Mouse (Mus musculus) heart, embryonic 12.5 days (tissue): ENCODE measurements at regions not wholly inside any gene's neighbourhood (a gene's known extent, or its start where the extent isn't known, plus 50 kb on each side); places are given as distances from the start of the nearest gene placed in this dataset.

Experiments
- ATAC-seq: fragments of 200-750 bp; cut with Nextera tagmentation; 2 replicates; pipeline ENCODE4 v1.8.0; 2017; ENCODE audit warnings: moderate TSS enrichment, moderate library complexity; ENCODE audit not compliant: insufficient number of reproducible peaks, low FRiP score
- H3K27ac ChIP-seq: fragments of 300-500 bp; sonication (generic); 2 replicates; pipeline ENCODE4 v1.5.1; 2016; ENCODE audit warnings: mild to moderate bottlenecking, moderate library complexity; ENCODE audit not compliant: poor library complexity, severe bottlenecking
- H3K27me3 ChIP-seq: fragments of 300-500 bp; sonication (generic); replicated peaks from 2 replicates; pipeline ENCODE4 v1.6.1; 2016; ENCODE audit warnings: mild to moderate bottlenecking, moderate library complexity
- H3K36me3 ChIP-seq: fragments of 300-500 bp; sonication (generic); 2 replicates; pipeline ENCODE4 v1.6.1; 2016; ENCODE audit warnings: mild to moderate bottlenecking, moderate library complexity
- H3K4me1 ChIP-seq: fragments of 300-500 bp; sonication (generic); replicated peaks from 2 replicates; pipeline ENCODE4 v1.6.1; 2016; ENCODE audit warnings: mild to moderate bottlenecking
- H3K4me2 ChIP-seq: fragments of 300-500 bp; sonication (generic); 2 replicates; pipeline ENCODE4 v1.6.1; 2016; ENCODE audit warnings: mild to moderate bottlenecking, moderate library complexity
- H3K4me3 ChIP-seq: fragments of 300-500 bp; sonication (generic); 2 replicates; pipeline ENCODE4 v1.5.1; 2016; ENCODE audit warnings: mild to moderate bottlenecking
- H3K9ac ChIP-seq: fragments of 300-500 bp; sonication (generic); 2 replicates; pipeline ENCODE4 v1.6.1; 2016; ENCODE audit warnings: mild to moderate bottlenecking, moderate library complexity
- H3K9me3 ChIP-seq: fragments of 300-500 bp; sonication (generic); replicated peaks from 2 replicates; pipeline ENCODE4 v1.6.1; 2016; ENCODE audit warnings: mild to moderate bottlenecking, moderate library complexity
- WGBS: fragments of 180-500 bp; shearing (Covaris S2); methylation state at CpG from one replicate; pipeline ENCODE4 v1.1.7; 2016; 5-methylcytosine and 5-hydroxymethylcytosine counted together

DNA sequence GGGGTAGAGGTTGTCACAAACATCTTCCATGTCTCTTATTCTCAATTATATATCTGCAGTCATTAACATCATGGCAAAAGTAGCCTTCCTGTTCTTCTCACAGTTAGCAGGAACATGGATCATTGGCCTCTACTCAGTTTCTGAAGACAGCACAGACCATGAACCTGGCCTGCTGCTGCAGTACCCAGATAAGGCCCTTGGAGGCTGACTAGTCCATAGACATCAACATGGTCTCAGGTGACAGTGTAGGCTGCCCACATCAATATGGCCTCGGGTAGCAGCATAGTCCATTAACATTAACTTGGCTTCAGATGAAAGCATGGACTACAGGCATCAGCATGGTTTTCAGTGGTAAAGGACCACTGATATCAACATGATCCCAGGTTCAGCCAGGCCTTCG lies 95.9 kb upstream of the Tmtc4 start:
- no peak overlapping the region for H3K4me2 ChIP-seq
- H3K27me3 ChIP-seq = no peaks in the 10 kb centered on the region
- no peaks in the 10 kb centered on the region for H3K4me1 ChIP-seq
- H3K36me3 ChIP-seq = no peaks in the 10 kb centered on the region
- no peak overlapping the region for H3K27ac ChIP-seq
- WGBS = 75% methylated on average over 2 of the region's 2 CpGs
- H3K9me3 ChIP-seq = no peaks in the 10 kb centered on the region
- no peak for ATAC-seq
- H3K9ac ChIP-seq = no peak overlapping the region
- no peak overlapping the region for H3K4me3 ChIP-seq

DNA sequence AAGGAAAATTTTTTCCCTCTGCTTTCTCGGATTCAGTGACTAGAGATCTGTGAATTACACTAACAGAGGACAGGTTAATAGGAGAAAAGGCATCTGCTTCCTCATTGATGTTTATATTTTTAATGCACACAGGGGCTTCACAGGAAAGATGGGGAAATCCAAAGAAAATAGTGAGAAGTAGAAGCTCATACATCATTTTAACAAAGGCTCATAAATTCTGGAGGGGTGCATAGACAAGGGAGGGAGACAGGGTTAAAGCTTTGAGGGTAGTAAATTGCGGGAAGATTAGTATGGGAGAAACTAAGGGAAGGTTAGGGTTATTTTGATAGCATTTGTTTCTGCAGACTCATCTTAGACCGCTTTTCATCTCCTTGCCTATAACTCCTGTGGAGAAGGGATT lies 95.0 kb upstream of the Tmtc4 start:
- Histone ChIP-seq H3K9me3 (no peaks in the 10 kb centered on the region), H3K4me2 (no peak overlapping the region), H3K4me1 (no peaks in the 10 kb centered on the region), H3K27me3 (no peaks in the 10 kb centered on the region), H3K4me3 (no peak overlapping the region), H3K9ac (no peak overlapping the region), H3K36me3 (no peaks in the 10 kb centered on the region), H3K27ac (no peak overlapping the region)
- no peak for ATAC-seq
- 73% methylated on average over 3 of the region's 3 CpGs for WGBS

DNA sequence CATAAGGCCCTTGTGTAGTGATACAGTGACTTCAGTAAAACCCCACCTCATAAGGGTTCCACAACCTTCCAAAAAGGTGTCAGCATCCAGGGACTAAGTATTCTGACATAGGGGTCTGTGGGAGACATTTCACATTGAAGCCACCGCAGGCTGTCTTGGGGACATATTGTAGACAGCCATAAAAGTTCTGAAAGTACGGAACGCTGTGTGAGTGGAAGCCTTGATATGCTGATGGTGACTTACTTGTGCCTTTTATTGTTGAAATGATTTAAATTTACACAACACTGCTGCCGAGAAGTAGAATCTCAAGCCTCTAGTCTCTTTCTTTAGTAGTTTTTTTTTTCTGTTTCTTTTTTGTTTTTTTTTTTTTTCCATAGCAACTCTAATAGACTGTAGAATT lies 82.5 kb upstream of the Tmtc4 start:
- ATAC-seq = no peak
- Histone ChIP-seq H3K27me3 (no peaks in the 10 kb centered on the region), H3K4me1 (no peaks in the 10 kb centered on the region), H3K9ac (no peak overlapping the region), H3K27ac (no peak overlapping the region), H3K36me3 (no peaks in the 10 kb centered on the region), H3K4me2 (no peak overlapping the region), H3K9me3 (no peaks in the 10 kb centered on the region), H3K4me3 (no peak overlapping the region)
- WGBS = 87% methylated on average over 4 of the region's 4 CpGs

- Histone ChIP-seq H3K4me2 (no peak overlapping the region), H3K9ac (no peak overlapping the region), H3K27me3 (no peaks in the 10 kb centered on the region), H3K27ac (no peak overlapping the region), H3K9me3 (no peaks in the 10 kb centered on the region), H3K4me1 (no peaks in the 10 kb centered on the region), H3K4me3 (no peak overlapping the region), H3K36me3 (no peaks in the 10 kb centered on the region)
- no peak for ATAC-seq
- 76% methylated on average over 8 of the region's 8 CpGs for WGBS
Measured at GRCm38 (mm10) chr14:123065566-123065965, 81.7 kb upstream of the Tmtc4 start.

DNA sequence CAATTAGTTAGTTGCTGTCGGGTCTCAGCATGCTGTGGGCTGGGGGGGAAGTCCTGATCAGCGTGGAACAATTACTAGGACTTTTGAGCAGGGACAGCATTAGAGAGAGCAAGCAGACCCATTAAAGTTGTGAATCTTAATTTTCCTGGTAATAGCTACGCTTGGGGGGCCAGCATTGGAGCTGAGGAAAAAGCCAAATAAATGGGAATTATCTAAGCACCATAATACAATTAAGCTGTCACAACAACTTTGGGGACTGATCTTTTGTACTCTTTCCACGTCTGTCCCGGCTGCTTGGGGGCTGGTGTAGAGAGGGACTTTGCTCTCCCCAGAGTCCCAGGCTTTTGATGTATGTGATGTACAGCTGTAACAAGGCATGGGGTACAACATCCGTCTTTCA lies 81.3 kb upstream of the Tmtc4 start:
- H3K4me1 ChIP-seq = no peaks in the 10 kb centered on the region
- no peak for ATAC-seq
- H3K4me2 ChIP-seq = no peak overlapping the region
- H3K27ac ChIP-seq = no peak overlapping the region
- H3K9ac ChIP-seq = no peak overlapping the region
- WGBS = 66% methylated on average over 6 of the region's 6 CpGs
- H3K36me3 ChIP-seq = no peaks in the 10 kb centered on the region
- no peaks in the 10 kb centered on the region for H3K9me3 ChIP-seq
- H3K27me3 ChIP-seq = no peaks in the 10 kb centered on the region
- H3K4me3 ChIP-seq = no peak overlapping the region

- WGBS = 63% methylated on average over 1 of the region's 1 CpGs
- no peaks in the 10 kb centered on the region for H3K9me3 ChIP-seq
- H3K27me3 ChIP-seq = no peaks in the 10 kb centered on the region
- no peaks in the 10 kb centered on the region for H3K4me1 ChIP-seq
- no peak overlapping the region for H3K27ac ChIP-seq
- no peak overlapping the region for H3K4me2 ChIP-seq
- H3K36me3 ChIP-seq = no peaks in the 10 kb centered on the region
- no peak for ATAC-seq
- no peak overlapping the region for H3K4me3 ChIP-seq
- no peak overlapping the region for H3K9ac ChIP-seq
Measured at GRCm38 (mm10) chr14:123062908-123063307, 79.1 kb upstream of the Tmtc4 start.

DNA sequence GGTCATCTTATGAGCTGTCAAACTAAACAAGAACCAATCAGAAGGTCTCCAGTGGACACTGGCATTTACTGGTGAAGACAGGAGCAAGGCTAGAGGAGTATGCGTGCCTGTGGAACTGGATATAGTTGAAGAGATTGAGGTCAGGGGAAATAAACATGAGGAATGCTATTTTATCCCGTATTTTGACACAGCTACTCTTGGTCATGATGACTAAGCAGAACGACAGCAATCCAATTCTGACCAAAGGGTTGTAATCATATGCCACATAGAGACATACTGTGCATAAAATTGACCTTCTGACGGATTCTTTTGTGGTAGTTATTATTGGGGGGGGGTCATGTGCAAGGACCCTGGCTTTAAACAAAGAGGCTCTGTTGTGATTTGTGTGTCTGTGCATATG lies 73.1 kb upstream of the Tmtc4 start:
- no peaks in the 10 kb centered on the region for H3K9me3 ChIP-seq
- no peak overlapping the region for H3K4me3 ChIP-seq
- H3K27ac ChIP-seq = no peak overlapping the region
- no peaks in the 10 kb centered on the region for H3K27me3 ChIP-seq
- no peaks in the 10 kb centered on the region for H3K36me3 ChIP-seq
- H3K4me1 ChIP-seq = no peaks in the 10 kb centered on the region
- H3K4me2 ChIP-seq = no peak overlapping the region
- no peak overlapping the region for H3K9ac ChIP-seq
- whole genome bisulfite sequencing = 77% methylated on average over 4 of the region's 4 CpGs
- ATAC-seq = no peak

DNA sequence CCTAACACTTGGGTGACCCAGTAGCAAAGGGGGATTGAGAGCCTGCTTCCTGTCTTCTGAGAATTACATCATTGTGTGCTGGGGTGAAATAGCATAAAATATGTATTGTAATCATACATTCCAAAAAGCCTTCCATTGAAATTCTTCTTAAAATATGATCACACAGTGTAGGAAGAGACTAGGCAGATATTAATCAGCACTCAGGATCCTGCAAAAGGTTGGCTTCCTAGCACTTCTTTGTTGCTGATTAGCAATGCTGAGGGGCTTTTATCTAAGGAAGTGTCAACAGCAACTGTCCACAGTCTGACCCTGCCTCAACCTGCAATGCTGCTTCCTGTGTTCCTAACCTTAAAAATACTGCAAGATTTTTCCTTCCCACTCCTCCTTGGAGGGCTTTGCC lies 64.6 kb upstream of the Tmtc4 start:
- H3K9me3 ChIP-seq = no peaks in the 10 kb centered on the region
- ATAC-seq = no peak
- no peak overlapping the region for H3K4me2 ChIP-seq

GRCm38 (mm10) chr14:123040046-123040445 lies 56.2 kb upstream of the Tmtc4 start:
- ATAC-seq = no peak
- H3K9ac ChIP-seq = no peak overlapping the region
- H3K4me1 ChIP-seq = no peaks in the 10 kb centered on the region
- H3K9me3 ChIP-seq = no peaks in the 10 kb centered on the region
- H3K36me3 ChIP-seq = no peaks in the 10 kb centered on the region
- H3K4me3 ChIP-seq = no peak overlapping the region
- H3K27ac ChIP-seq = no peak overlapping the region
- H3K4me2 ChIP-seq = no peak overlapping the region
- H3K27me3 ChIP-seq = no peaks in the 10 kb centered on the region

More for the DNA sequence above, 64.6 kb upstream of the Tmtc4 start:
- Histone ChIP-seq H3K36me3 (no peaks in the 10 kb centered on the region), H3K4me3 (no peak overlapping the region), H3K27ac (no peak overlapping the region), H3K27me3 (no peaks in the 10 kb centered on the region), H3K9ac (no peak overlapping the region), H3K4me1 (no peaks in the 10 kb centered on the region; the same call in 1 of the 2 replicates)

GRCm38 (mm10) chr14:123037444-123037843 lies 53.6 kb upstream of the Tmtc4 start:
- Histone ChIP-seq H3K9me3 (no peaks in the 10 kb centered on the region), H3K4me1 (no peaks in the 10 kb centered on the region), H3K4me2 (no peak overlapping the region), H3K27ac (no peak overlapping the region), H3K27me3 (no peaks in the 10 kb centered on the region), H3K9ac (no peak overlapping the region), H3K4me3 (no peak overlapping the region), H3K36me3 (no peaks in the 10 kb centered on the region)
- WGBS = 78% methylated on average over 2 of the region's 2 CpGs
- ATAC-seq = no peak
